ENCODE assay signal across 16 mouse cellular contexts in the genomic region with DNA sequence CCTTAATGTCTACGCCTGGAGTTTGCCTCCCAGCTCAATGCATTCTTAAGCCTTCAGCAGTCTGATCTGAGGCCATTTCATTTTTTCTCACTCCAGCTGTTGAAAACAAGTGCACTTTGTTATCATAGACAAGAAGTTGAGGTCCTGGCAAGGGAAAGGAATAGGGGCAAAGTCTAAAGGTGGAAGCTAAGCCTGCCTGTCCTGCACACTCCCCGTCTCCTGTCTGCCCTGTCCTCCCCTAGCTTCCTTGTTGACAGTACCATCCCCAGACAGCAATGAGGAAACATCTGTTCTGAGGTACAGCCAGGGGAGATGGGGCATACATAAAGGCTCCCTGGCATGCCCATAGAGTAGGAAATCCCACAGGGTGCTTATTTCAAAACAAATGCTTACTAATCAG.
"Had no signal": no experiment of that assay in that cellular context is flagged by ENCODE, and none has a peak within 500 bp of the region (broad histone marks: within the 10 kb centered on the region; RNA-seq: fewer than 3 reads in every experiment).

No protein-coding gene starts in this region.

- ATAC-seq: hindbrain, postnatal 0 days; liver, embryonic 12.5 days; midbrain, embryonic 13.5 days had no signal

- H3K4me3 ChIP-seq: hindbrain, embryonic 13.5 days; limb, embryonic 13.5 days; liver, embryonic 12.5 days; midbrain, embryonic 13.5 days; myocyte; neural tube, embryonic 12.5 days had no signal

- H3K27me3 ChIP-seq: hindbrain, embryonic 13.5 days; limb, embryonic 13.5 days; liver, embryonic 12.5 days; neural tube, embryonic 12.5 days had no signal

- H3K36me3 ChIP-seq: hindbrain, embryonic 13.5 days; limb, embryonic 13.5 days; liver, embryonic 12.5 days; midbrain, embryonic 13.5 days; neural tube, embryonic 12.5 days had no signal

- H3K9ac ChIP-seq: hindbrain, embryonic 13.5 days; limb, embryonic 13.5 days; liver, embryonic 12.5 days; lung, embryonic 14.5 days; midbrain, embryonic 13.5 days; neural tube, embryonic 12.5 days had no signal

- H3K4me1 ChIP-seq: limb, embryonic 13.5 days; liver, embryonic 12.5 days; midbrain, embryonic 13.5 days; neural tube, embryonic 12.5 days had no signal

- H3K9me3 ChIP-seq: hindbrain, embryonic 13.5 days; limb, embryonic 13.5 days; liver, embryonic 12.5 days; midbrain, embryonic 13.5 days; neural tube, embryonic 12.5 days had no signal

- DNase-seq: kidney, adult 18-20 months; layer of hippocampus, adult 9-11 months; layer of hippocampus, postnatal 36 days; lung, embryonic 14.5 days; lung, postnatal 10 days; retina, postnatal 1 day; right cerebral cortex, postnatal 4 days; thymus, adult 18-20 months; thymus, postnatal 14 days had no signal

- H3K27ac ChIP-seq: hindbrain, embryonic 13.5 days; hindbrain, postnatal 0 days; limb, embryonic 13.5 days; liver, embryonic 12.5 days; midbrain, embryonic 13.5 days; neural tube, embryonic 12.5 days had no signal

- H3K4me2 ChIP-seq: hindbrain, embryonic 13.5 days; limb, embryonic 13.5 days; liver, embryonic 12.5 days; lung, embryonic 14.5 days; midbrain, embryonic 13.5 days; neural tube, embryonic 12.5 days had no signal
